Mouse (Mus musculus): Measurements from ENCODE around the gene Misp. TPM values are rescaled to one million over a fixed set of nuclear protein-coding genes. Genes with fewer than 3 reads are reported as not detected.

The Misp gene
- polyA plus RNA-seq, 1 experiment from 2014 or later, result 0.69 TPM

DNA sequence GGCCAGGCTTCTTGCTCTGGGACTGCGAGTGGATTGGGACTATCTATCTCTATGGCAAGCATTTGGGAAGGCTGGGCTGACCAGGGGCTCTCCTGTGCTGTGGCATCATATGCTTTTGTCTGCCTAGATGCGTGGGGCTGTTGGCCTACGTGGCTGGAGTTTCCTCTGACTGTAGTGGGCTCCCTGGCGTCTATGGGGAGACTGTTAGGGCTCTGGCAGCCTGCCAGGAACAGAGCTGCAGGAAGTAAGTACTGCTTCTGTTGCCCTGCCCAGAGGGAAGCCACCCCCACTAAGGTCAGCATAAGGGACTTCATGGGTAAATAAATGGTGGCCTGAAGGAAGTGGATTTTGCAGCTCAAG is 36.6 kb downstream of the Misp start:
- Histone ChIP-seq H3K36me3 (ENCODE audit: control insufficient read depth, insufficient read depth, low read length) (peaks cover 29% of the 10 kb centered on the region), H3K9ac (ENCODE audit: low read depth, low read length) (peak overlapping the region; percentile 96; the same call in 1 of the 2 replicates), H3K4me3 (ENCODE audit: low read depth, low read length) (peak overlapping the region; percentile 100), H3K4me2 (replicated peaks; ENCODE audit: low read depth, low read length) (peak overlapping the region; percentile 99), H3K9me3 (ENCODE audit: control insufficient read depth, low read length) (no peaks in the 10 kb centered on the region), H3K27ac (ENCODE audit: low read depth, low read length) (0 out of 2 replicates have a peak overlapping the region, but pooled peaks have one; percentile 9), H3K27me3 (ENCODE audit: control insufficient read depth, insufficient read depth, low read length) (no peaks in the 10 kb centered on the region), H3K4me1 (replicated peaks; ENCODE audit: control insufficient read depth, insufficient read depth, low read length) (peaks cover 28% of the 10 kb centered on the region)
- peak; percentile 37 for DNase-seq (ENCODE audit: low spot score)
- ATAC-seq (ENCODE audit: low FRiP score), result no peak
- WGBS, result 47% methylated on average over 4 of the region's 4 CpGs

DNA sequence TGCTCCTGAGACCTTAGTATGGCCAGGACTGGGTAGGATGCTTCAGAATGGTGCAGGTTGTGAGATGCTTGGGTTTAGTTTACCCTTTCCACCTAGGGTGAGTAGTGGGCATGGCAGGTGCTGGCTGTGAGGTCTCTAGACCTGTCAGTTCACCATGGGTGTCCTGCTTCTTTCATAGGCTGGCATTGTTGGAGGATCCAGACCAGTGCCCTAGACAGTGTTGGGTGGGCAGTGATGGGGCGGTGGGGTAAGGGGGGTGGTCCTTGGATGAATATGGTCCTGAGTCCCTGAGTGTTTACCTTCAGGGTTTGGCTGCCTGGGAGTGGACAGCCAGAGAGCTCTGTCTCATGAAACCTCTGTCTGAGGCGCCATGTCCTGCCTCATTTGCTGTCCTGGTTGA is 37.1 kb downstream of the Misp start:
- 87% methylated on average over 2 of the region's 2 CpGs for WGBS
- Histone ChIP-seq H3K27me3 (ENCODE audit: control insufficient read depth, insufficient read depth, low read length) (no peaks in the 10 kb centered on the region), H3K4me2 (replicated peaks; ENCODE audit: low read depth, low read length) (peak overlapping the region; percentile 99), H3K36me3 (ENCODE audit: control insufficient read depth, insufficient read depth, low read length) (peaks cover 29% of the 10 kb centered on the region), H3K4me1 (replicated peaks; ENCODE audit: control insufficient read depth, insufficient read depth, low read length) (peaks cover 24% of the 10 kb centered on the region), H3K4me3 (ENCODE audit: low read depth, low read length) (peak overlapping the region; percentile 15), H3K27ac (ENCODE audit: low read depth, low read length) (peak overlapping the region; percentile 24; the same call in 1 of the 2 replicates), H3K9me3 (ENCODE audit: control insufficient read depth, low read length) (no peaks in the 10 kb centered on the region), H3K9ac (ENCODE audit: low read depth, low read length) (0 out of 2 replicates have a peak overlapping the region, but pooled peaks have one; percentile 96)
- DNase-seq (ENCODE audit: low spot score), result no peak
- no peak for ATAC-seq (ENCODE audit: low FRiP score)

DNA sequence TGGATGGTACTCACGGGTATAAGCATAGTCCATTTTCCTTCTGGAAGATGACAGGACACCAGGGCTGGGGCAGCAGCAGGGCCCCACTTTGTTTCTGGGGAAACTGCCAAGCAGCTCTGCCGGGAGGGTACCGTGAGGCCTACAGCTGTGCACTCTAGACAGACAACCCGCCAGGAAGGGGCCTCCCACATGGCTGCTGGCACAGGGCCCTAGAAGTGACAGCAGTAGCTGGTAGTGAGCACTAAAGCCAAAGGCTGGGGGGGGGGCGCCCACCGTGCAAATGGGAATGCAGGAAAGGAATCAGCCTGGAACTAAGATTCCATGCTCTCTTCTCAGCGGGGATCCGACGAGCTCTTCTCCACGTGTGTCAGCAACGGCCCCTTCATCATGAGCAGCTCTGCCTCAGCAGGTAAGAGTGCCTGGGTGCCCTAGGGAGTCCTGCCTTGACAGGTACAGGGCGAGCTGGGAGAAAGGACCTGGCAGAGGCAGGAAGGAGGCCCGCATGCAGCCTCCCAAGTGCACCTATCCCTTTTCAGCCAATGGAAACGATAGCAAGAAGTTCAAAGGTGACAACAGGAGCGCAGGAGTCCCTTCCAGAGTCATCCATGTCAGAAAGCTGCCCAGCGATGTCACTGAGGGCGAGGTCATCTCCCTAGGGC is 37.8 kb downstream of the Misp start:
- Histone ChIP-seq H3K4me1 (replicated peaks; ENCODE audit: control insufficient read depth, insufficient read depth, low read length) (peaks cover 24% of the 10 kb centered on the region), H3K36me3 (ENCODE audit: control insufficient read depth, insufficient read depth, low read length) (peaks cover 29% of the 10 kb centered on the region), H3K27ac (ENCODE audit: low read depth, low read length) (peak overlapping the region; percentile 24; the same call in 1 of the 2 replicates), H3K9ac (ENCODE audit: low read depth, low read length) (no peak overlapping the region), H3K9me3 (ENCODE audit: control insufficient read depth, low read length) (no peaks in the 10 kb centered on the region), H3K4me3 (ENCODE audit: low read depth, low read length) (no peak overlapping the region), H3K4me2 (replicated peaks; ENCODE audit: low read depth, low read length) (no peak overlapping the region), H3K27me3 (ENCODE audit: control insufficient read depth, insufficient read depth, low read length) (no peaks in the 10 kb centered on the region)
- 71% methylated on average over 16 of the region's 17 CpGs for WGBS
- ATAC-seq (ENCODE audit: low FRiP score), result no peak
- DNase-seq (ENCODE audit: low spot score), result no peak

DNA sequence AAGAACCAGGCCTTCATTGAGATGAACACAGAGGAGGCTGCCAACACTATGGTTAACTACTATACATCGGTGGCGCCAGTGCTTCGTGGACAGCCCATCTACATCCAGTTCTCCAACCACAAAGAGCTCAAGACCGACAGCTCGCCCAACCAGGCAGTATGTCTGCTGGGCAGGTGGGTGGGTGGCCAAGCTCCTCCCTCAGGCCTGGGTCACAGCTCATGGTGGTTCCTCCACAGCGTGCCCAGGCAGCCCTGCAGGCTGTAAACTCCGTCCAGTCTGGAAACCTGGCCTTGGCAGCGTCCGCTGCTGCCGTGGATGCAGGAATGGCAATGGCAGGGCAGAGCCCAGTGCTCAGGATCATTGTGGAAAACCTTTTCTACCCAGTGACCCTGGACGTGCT is 38.3 kb downstream of the Misp start:
- DNase-seq (ENCODE audit: low spot score), result no peak
- H3K9me3 ChIP-seq (ENCODE audit: control insufficient read depth, low read length), result no peaks in the 10 kb centered on the region
- no peak overlapping the region for H3K9ac ChIP-seq (ENCODE audit: low read depth, low read length)
- WGBS, result 95% methylated on average over 11 of the region's 11 CpGs
- H3K27me3 ChIP-seq (ENCODE audit: control insufficient read depth, insufficient read depth, low read length), result no peaks in the 10 kb centered on the region
- H3K4me3 ChIP-seq (ENCODE audit: low read depth, low read length), result no peak overlapping the region
- no peak overlapping the region for H3K4me2 ChIP-seq (replicated peaks; ENCODE audit: low read depth, low read length)
- no peak for ATAC-seq (ENCODE audit: low FRiP score)
- H3K27ac ChIP-seq (ENCODE audit: low read depth, low read length), result no peak overlapping the region
- H3K36me3 ChIP-seq (ENCODE audit: control insufficient read depth, insufficient read depth, low read length), result peaks cover 29% of the 10 kb centered on the region
- peaks cover 24% of the 10 kb centered on the region for H3K4me1 ChIP-seq (replicated peaks; ENCODE audit: control insufficient read depth, insufficient read depth, low read length)

DNA sequence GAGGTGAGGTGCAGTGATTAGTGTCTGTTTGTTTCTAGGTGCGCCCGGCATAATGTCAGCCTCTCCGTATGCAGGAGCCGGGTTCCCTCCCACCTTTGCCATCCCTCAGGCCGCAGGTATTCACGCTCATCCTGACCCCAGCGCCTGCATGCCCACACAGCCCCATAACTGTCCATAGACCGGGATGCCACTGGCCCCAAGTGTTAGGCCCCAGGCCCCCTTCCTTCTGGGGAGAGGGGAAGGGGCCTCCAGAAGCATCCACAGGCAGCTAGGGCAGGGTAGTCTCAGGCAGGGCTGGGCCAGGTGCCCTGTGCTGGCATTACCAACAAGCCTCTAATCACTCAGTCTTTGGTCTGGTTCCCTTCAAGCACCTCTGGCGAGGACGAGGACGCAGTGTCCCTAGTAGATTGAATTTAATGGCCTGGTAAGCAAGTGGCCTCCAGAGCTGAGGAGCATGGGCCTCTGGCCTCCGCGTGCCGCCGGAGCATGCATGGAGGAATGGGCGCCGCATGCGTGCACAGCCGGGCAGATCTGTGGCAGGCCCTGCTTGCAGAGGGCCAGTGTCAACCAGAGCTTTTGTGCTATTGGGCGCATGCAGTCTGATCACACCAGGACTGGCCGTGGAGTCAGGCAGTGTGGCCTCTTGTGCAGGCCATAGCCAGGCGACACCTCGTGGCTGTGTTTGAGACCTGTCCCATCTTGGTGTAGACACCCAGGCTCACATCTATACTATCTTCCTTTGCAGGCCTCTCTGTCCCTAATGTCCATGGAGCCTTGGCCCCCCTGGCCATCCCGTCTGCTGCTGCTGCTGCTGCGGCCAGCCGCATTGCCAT is 39.5 kb downstream of the Misp start:
- Histone ChIP-seq H3K9me3 (ENCODE audit: control insufficient read depth, low read length) (no peaks in the 10 kb centered on the region), H3K27ac (ENCODE audit: low read depth, low read length) (no peak overlapping the region), H3K9ac (ENCODE audit: low read depth, low read length) (no peak overlapping the region), H3K4me2 (replicated peaks; ENCODE audit: low read depth, low read length) (no peak overlapping the region), H3K36me3 (ENCODE audit: control insufficient read depth, insufficient read depth, low read length) (peaks cover 29% of the 10 kb centered on the region), H3K27me3 (ENCODE audit: control insufficient read depth, insufficient read depth, low read length) (no peaks in the 10 kb centered on the region), H3K4me3 (ENCODE audit: low read depth, low read length) (no peak overlapping the region), H3K4me1 (replicated peaks; ENCODE audit: control insufficient read depth, insufficient read depth, low read length) (peaks cover 24% of the 10 kb centered on the region)
- ATAC-seq (ENCODE audit: low FRiP score) (no peak), DNase-seq (ENCODE audit: low spot score) (no peak)
- 94% methylated on average over 26 of the region's 26 CpGs for WGBS

DNA sequence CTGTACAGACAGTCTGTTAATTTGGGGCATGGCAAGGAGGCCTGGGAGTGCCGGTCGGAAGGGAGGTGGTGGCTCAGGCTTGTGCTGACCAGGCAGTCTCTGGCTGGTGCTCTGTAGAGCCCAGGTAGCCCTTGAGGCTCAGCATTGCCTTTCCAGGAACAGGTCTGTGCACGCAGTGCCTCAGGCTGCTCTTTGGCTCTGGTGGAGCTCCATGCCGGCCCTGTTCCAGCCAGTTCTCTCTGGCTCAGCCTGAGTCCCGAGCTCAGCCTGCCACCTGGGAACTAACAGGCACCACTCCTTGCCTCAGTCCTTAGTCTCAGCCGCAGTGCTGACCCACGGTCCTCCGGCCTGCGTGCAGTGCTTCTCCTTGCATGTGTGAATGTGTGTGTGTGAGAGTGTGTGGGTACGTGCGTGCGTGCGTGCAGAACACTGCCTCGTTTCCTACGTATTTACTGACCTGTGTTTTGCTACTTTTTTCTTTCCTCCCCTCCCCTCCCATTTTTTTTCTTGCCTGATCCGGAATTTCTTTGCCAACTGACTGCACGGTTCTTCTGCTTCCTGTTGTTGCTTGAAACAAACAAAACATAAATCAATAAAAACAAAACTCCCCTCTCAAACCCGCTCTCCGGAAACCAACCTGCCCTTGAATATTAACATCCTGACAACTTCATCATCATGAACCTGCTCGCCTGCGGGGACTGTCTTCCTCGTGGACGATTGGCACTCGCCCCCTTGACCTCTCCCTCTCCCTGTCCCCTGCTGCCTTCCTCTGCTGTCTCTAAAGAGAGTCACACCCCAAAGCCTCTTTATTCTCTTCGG is 40.6 kb downstream of the Misp start:
- H3K9ac ChIP-seq (ENCODE audit: low read depth, low read length), result no peak overlapping the region
- no peak overlapping the region for H3K4me3 ChIP-seq (ENCODE audit: low read depth, low read length)
- H3K4me1 ChIP-seq (replicated peaks; ENCODE audit: control insufficient read depth, insufficient read depth, low read length), result peaks cover 18% of the 10 kb centered on the region
- no peak for ATAC-seq (ENCODE audit: low FRiP score)
- DNase-seq (ENCODE audit: low spot score), result no peak
- H3K9me3 ChIP-seq (ENCODE audit: control insufficient read depth, low read length), result no peaks in the 10 kb centered on the region
- no peak overlapping the region for H3K4me2 ChIP-seq (replicated peaks; ENCODE audit: low read depth, low read length)
- peak overlapping the region; percentile 17; the same call in 1 of the 2 replicates for H3K27ac ChIP-seq (ENCODE audit: low read depth, low read length)
- WGBS, result 82% methylated on average over 25 of the region's 25 CpGs
- H3K36me3 ChIP-seq (ENCODE audit: control insufficient read depth, insufficient read depth, low read length), result peaks cover 31% of the 10 kb centered on the region
- H3K27me3 ChIP-seq (ENCODE audit: control insufficient read depth, insufficient read depth, low read length), result no peaks in the 10 kb centered on the region

DNA sequence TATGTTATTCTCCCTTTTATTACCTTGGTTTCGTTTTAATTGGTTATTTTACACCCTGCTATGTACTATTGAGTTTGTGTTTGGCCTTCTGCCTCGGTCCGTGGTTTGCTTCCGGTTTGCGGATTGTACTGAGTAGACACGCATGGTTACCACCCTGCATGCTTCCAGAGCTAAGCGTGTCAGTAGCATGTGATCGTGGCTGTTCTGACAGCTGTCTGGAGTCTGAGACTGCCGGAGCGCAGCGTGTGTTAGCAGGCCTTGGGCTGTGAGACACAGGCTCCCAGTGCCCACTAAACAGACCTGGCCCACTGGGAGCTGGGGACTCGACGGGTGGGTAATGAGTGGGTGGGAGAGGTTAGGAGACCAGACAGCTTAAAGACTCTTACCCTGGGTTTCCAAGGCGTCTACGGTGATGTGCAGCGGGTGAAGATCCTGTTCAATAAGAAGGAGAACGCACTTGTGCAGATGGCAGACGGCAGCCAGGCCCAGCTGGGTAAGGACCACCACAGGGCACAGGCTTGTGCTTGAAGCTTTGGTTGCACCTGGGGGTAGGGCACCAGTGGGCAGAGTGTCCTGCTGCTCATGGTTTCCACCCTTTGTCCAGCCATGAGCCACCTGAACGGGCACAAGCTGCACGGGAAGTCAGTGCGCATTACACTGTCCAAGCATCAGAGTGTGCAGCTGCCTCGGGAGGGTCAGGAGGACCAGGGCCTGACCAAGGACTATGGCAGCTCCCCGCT is 41.4 kb downstream of the Misp start:
- H3K9me3 ChIP-seq (ENCODE audit: control insufficient read depth, low read length), result no peaks in the 10 kb centered on the region
- peaks cover 32% of the 10 kb centered on the region for H3K36me3 ChIP-seq (ENCODE audit: control insufficient read depth, insufficient read depth, low read length)
- H3K4me2 ChIP-seq (replicated peaks; ENCODE audit: low read depth, low read length), result no peak overlapping the region
- ATAC-seq (ENCODE audit: low FRiP score) (no peak), DNase-seq (ENCODE audit: low spot score) (no peak)
- WGBS, result 92% methylated on average over 23 of the region's 23 CpGs
- H3K9ac ChIP-seq (ENCODE audit: low read depth, low read length), result no peak overlapping the region
- no peak overlapping the region for H3K4me3 ChIP-seq (ENCODE audit: low read depth, low read length)
- no peaks in the 10 kb centered on the region for H3K27me3 ChIP-seq (ENCODE audit: control insufficient read depth, insufficient read depth, low read length)
- H3K4me1 ChIP-seq (replicated peaks; ENCODE audit: control insufficient read depth, insufficient read depth, low read length), result peaks cover 12% of the 10 kb centered on the region
- no peak overlapping the region for H3K27ac ChIP-seq (ENCODE audit: low read depth, low read length)

DNA sequence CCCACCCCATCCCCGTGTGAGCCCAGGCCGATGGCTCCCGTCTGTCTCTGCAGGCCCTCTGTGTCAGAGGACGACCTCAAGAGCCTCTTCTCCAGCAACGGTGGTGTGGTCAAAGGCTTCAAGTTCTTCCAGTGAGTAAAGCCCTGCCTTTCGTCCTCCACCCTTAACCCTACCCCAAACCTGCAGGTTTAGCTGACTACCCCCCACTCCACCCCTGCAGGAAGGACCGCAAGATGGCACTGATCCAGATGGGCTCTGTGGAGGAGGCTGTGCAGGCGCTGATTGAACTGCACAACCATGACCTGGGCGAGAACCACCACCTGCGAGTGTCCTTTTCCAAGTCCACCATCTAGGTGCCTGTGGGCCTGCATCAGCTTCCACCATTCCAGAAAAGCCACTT is 42.1 kb downstream of the Misp start:
- Histone ChIP-seq H3K27ac (ENCODE audit: low read depth, low read length) (no peak overlapping the region), H3K27me3 (ENCODE audit: control insufficient read depth, insufficient read depth, low read length) (no peaks in the 10 kb centered on the region), H3K9ac (ENCODE audit: low read depth, low read length) (no peak overlapping the region), H3K4me1 (replicated peaks; ENCODE audit: control insufficient read depth, insufficient read depth, low read length) (peaks cover 6% of the 10 kb centered on the region), H3K36me3 (ENCODE audit: control insufficient read depth, insufficient read depth, low read length) (peaks cover 31% of the 10 kb centered on the region), H3K4me2 (replicated peaks; ENCODE audit: low read depth, low read length) (no peak overlapping the region), H3K4me3 (ENCODE audit: low read depth, low read length) (no peak overlapping the region), H3K9me3 (ENCODE audit: control insufficient read depth, low read length) (no peaks in the 10 kb centered on the region)
- DNase-seq (ENCODE audit: low spot score) (no peak), ATAC-seq (ENCODE audit: low FRiP score) (no peak)
- WGBS, result 74% methylated on average over 10 of the region's 10 CpGs

Measured in hindbrain, embryonic 11.5 days (tissue).